Mouse (Mus musculus): ENCODE results near the gene Mast1.

Mast1 gene

DNA sequence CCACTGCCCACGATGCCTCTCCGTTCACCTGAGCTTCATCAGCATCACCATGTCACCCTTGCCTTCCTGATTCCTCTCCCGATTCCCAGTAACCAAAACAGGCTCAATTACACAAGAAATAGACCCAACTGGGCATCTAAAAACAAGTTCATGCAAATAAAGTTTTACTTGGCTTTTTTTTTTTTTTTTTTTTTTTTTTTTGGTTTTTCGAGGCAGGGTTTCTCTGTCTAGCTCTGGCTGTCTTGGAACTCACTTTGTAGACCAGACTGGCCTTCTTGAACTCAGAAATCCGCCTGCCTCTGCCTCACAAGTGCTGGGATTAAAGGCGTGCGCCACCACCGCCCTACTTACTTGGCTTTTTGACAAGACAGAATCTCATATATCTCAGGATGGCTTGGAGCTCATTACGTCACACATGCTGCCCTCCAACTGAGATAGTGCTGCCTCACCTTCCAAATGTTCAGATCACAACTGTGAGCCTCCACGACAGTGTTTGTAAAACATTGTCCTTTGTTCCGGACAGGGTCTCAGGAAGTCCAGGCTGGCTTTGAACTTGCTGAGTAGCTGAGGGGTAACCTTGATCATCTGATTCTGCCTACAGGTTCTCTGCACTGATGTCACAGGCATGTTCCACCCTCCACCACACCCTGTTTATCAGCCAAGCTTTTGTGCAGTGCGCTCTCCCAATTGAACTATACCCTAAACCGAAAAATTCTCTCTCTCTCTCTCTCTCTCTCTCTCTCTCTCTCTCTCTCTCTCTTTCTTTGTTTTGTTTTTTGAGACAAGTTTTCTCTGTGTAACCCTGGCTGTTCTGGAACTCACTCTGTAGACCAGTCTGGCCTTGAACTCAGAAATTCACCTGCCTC is 694 bp upstream of the Mast1 start:
- no peak for DNase-seq (ENCODE audit: low read depth)

DNA sequence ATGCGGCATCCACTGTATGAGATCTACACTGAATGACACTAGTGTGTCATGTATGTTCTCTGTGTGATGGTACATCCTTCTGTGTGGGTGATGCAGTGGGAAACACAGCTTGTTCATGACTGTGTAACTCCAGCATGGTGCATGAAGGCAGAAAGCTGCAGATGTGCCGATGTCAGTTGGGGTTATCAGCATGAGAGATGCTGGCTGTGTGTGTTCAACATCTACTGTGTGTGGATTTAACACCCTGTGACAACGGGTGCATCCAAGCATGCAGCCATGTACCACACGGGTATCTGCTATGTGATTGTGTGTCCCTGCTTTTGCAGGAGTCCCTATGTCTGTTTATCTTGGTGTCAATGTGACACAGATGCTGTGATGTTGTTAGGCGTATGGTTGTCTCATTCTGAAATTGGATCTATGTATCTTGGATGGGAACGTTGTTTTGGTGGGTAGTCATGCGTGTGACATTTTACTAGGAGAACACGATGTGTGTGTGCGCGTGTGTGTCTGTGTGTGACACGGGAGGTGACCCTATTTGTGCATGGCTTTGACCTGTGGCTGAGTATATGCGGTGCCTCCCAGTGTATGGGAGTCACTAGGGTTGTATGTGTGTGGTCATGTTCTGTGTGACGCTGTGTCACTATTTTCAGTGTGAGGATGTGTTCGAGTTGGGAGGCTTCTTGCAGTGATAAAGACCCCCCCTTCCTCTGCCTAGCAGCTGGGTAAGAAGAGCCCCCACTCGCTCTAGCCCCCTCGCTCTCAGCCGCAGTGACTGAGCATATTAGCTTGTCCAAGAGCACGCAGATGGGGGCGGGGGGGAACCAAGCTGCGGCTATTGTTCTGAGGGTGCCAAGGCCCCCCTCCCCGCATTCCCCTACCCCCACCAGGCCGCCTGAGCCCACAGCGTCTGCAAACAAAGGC is 858 bp downstream of the Mast1 start:
- DNase-seq (ENCODE audit: low read depth): peak; percentile 29

DNA sequence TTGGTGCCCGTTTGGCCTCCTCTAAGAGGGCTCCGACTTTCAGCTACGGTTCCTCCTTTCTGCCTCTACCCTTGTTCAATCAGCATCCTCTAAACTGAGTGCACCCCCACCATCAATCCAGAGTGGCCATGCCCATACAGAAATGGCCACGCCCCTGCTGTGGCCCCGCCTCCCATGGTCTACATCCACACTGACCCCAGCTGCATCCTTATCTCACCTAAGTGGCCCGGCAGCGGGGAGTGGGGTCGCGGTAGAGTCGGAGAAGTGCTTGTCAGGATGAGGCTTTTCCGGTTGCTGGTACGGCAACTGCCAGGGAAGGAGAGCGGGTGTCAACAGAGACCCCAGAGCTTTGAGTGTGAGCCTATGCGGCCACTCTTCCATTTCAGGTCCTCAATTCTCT is 1.7 kb downstream of the Mast1 start:
- DNase-seq (ENCODE audit: low read depth): peak; percentile 23

DNA sequence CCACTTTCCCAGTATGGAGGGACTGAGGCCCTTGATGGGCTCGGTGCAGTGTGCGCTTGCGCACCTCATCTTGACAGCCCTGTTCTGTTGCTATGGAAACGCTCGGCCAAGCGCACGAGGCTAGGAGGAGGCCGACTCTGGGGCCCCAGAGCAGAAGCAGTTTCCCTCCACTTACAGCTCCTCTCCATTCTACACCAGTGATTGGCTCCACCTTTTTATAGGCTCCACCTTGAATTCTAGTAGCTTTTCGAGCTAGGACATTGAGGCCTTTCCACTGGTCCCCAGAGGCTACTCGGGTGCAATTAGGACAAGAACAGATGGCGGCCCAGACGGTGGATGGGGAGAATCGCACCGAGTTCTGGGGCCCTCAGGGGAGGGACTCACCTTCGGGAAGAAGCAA is 2.3 kb downstream of the Mast1 start:
- peak; percentile 29 for DNase-seq (ENCODE audit: low read depth)

DNA sequence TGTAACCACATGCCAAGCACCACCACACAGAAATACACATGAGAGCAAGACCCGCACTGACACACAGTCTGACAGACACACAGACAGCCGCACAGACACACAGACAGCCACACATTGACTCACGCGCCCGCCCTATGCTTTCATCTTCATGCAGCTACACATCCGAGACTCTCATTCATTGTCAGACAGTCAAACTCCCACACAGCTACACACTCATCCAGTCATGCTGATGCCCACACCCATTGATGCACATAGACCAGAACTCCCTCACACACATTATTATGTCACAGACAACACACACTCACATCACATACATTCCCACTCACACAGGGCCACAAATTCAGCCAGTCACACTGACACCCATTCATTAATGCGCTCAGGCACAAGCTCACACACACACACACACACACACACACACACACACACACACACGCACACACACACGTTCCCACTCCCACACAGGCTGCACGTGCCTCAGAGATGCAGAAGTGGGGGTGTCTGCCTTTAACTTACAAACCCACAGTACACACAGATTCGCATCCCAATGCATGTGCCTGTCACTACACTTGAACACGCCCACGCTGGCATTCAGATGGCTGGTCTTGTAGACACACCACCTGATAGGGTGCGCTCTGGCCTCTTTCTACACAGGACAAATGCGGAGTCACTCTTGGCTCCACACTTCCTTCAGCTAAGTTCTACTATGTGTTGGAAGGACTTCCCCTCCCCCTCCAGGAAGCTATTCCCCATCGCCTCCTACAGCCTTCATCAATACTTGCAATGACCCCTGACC is 3.2 kb downstream of the Mast1 start:
- DNase-seq (ENCODE audit: low read depth): no peak

DNA sequence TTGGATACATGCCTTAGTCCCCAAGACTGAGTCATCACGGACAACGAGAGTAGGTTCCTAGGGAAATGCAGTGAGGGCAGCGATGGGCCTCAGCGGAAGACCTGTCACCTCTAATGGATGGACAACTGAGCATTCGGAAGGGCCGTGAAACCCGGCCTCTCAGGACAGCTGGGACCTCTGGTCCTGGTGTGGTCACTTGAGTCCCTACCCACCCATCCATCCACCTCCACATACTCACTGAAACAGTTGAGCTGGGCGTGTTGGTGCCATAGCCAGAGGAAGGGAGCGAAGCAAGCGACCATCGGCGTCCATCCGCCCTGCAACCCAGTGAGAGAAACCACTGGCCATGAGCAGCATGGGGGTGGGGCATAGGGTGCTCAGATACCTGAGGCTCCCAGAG is 6.6 kb downstream of the Mast1 start:
- no peak for DNase-seq (ENCODE audit: low read depth)

DNA sequence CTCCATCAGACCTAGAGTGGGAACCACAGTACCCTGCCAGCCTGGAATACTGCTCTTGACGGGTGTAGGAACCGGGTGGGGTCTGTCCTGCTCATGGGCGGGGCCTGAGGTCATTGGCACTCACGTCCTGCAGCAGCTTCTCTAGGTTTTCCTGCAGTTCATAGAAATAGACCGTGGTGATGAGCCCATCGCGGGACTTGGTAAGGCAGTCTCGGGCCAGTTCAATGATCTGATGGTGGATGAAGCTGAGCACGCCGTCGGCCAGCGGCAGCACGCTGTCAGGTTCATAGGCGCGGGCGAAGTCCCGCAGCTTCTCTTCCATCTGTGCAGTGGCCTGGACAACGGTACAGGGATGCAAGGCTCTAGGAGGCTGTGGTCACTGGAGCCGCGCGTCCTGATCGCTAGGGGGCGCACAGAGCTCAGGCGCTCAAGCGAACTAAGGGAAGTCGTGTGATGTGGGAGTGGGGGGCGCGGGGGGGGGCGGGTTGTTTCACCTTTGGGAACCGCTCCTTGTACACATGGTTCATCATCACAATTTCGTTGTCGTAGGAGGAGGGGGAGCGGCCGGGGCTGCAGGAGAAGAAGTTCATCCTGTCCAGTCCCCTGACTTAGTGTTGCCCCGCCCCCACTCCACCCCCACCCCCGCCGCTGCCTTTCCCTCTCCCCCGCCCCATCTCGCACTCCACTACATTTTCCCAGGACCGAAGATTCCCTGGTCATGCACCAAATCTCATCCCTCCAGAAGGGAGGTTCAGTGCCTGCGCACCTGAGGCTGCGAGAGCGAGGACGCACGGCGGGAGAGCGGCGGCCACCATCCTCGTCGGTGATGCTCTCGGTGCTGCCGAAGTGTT is 8.5 kb downstream of the Mast1 start:
- DNase-seq (ENCODE audit: low read depth): peak; percentile 77

DNA sequence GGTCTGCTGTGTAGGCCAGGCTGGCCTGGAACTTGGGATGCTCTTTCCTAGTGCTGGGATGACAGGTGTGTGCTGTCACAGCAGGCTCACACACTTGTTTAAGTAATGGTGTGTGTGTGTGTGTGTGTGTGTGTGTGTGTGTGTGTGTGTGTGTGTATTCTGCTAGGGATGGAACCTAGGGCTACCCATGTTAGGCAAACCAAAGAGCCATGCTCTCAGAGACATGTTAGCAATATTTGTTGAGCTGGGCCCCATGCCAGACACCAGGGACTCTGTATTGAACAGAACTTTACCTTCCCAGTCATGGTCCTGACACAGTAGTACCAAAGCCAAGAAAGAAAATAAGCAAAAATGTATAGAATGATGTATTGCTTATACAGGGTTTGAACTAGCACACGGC is 9.6 kb downstream of the Mast1 start:
- DNase-seq (ENCODE audit: low read depth): no peak

DNA sequence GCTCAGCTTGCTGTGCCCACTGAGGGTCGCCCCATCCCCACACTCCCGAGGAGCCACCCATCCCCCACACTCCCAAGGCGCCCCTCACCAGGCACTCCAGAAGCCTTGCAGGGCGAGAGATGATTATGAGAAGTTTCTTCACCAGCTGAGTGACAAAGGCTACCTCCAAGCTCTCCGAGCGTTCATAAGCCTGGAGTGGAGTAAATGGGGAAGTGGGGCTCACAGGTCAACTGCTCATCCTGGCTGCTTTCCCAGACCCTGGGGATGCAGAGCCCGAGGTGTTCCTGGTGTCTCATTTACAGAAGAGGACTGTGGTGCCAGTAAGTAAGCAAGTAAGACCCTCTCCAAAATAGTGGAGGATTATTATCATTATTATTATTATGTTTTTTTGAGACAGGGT is 11.6 kb downstream of the Mast1 start:
- DNase-seq (ENCODE audit: low read depth): no peak

DNA sequence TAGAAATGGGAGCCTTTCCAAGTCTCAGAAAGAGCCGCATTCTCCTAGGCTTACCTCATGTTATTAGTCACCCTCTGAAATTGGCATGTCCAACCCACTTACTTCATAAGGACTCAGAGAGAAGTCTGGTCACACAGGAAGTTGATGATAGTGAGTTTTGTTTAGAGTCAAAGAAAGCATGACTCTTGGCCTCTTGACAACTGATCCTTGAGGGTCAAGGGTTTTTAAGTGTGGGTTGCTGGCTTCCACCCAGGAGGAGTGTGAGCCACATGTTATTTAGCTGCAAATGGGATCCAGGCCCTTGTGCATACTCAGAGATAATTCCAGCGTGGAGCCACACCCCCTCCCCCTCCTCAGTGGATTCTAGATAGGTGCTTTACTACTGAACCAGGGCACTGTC is 15.6 kb downstream of the Mast1 start:
- DNase-seq (ENCODE audit: low read depth): no peak

DNA sequence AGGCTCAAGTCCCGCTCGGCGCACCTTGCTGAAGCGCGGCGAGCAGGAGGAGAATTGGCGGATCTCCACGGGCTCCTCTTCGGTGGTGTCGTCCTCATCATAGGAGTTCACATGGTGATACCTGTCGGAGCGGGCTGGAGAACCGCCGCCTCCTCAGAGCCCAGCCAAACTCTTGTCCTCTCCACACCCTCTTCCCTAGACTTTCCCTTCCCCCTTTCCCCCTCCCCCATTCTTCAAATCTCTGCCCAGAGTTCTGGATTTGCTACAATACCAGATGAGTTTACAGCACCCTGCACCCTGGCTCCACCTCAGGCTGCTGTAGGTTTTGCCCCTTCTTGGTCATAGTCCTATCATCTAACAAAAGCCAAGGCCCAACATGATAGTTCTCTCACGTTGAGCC is 18.5 kb downstream of the Mast1 start:
- DNase-seq (ENCODE audit: low read depth): no peak

DNA sequence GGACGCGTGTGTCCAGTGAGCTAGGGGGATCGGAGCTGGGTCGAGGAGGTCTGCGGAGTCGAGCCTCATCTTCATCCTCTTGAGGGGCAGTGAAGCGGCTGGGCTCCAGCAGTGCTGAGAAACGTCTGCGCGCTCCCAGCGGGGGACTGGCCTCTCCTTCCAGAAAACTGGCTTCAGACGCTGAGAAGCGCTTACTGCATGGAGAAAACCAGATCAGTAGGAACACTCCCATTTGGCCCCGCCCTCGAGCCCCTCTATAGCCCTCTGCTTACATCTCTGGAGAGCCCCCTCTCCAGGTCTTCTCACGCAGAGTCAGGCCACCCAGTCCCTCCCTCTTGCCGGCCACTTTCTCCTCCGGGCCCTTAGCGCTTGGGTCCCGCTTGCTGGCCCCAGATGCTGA is 19.4 kb downstream of the Mast1 start:
- DNase-seq (ENCODE audit: low read depth): no peak

DNA sequence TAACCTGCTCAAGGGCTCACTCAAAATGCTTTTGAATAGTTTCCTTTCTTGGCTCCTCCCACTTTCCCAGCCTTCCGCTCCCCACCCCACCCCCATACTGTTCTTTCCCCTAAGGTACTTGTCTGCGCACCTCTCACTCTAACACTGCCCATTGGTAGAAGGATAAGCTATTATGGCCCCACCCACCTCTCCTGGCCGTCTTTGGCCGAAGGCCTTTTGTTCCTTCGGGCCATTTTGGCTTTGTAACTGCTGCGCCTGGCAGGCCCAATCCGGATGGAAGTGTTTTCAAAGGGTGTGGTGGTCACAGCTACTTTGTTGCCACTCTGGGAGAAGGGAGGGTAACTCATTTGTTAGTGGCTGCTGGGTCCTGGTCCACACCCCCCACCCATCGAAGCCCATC is 21.9 kb downstream of the Mast1 start:
- no peak for DNase-seq (ENCODE audit: low read depth)

DNA sequence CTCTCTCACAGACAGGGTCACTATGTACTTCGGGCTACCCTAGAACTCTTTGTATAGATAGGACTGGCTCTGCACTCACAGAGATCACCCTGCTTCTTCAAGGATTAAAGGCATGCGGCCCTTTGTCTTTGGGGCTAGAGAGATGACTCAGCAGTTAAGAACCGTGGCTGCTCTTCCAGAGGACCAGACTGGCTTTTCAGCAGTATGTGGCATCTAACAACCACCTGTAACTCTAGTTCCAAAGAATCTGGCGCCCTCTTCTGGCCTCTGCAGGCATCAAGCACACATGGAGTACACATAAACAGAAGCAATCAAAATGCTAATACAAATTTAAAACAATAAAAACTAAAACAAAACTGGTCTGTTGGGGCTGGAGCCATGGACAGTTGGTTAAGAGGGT is 23.2 kb downstream of the Mast1 start:
- DNase-seq (ENCODE audit: low read depth): peak; percentile 76

DNA sequence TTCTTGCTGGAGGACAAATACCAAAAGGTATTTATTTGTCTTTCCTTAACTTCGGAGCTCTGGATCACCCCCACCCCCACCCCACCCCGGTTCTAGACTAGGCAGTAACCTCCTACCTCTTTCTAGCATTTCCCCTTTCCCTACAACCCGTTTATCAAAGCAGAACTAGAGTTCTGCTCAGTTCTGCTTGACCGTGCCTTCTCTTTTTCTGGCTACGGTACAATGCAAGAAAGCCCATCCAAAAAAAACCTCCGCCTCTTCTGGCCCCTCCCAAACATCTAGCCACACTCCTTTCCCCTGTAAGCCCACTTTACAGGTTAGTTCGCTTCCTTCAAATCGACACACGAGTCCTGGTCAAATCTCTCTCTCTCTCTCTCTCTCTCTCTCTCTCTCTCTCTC is 23.7 kb downstream of the Mast1 start:
- no peak for DNase-seq (ENCODE audit: low read depth)

DNA sequence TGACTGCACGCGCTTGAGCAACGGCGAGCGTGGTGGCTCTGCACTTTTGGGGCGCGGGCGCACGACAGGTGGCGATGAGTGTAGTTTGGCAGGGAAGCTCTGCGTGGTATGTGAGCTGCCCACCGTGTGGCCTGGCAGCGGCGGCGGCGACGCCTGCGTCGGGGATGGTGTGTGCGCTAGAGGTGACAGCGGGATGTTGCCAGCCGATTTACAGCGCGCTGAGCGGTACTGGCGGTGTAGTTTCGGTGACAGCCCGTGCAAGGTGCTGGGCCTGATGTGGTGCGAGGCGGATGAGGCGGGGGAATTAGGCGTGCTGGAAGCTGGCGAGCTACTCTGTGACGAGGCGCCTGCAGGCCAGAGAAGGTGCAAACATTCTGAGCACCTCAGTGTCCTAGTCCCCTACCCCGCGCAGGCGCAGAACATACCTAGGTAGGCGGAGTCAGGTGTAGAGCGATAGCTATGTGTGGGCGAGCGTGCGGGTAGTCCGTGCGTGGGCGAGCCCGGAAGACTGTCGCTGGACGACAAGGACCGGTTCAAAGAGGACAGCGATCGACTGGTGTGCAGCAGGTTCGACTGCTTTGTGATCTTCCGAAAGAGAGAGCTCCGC is 24.2 kb downstream of the Mast1 start:
- peak; percentile 93 for DNase-seq (ENCODE audit: low read depth)

DNA sequence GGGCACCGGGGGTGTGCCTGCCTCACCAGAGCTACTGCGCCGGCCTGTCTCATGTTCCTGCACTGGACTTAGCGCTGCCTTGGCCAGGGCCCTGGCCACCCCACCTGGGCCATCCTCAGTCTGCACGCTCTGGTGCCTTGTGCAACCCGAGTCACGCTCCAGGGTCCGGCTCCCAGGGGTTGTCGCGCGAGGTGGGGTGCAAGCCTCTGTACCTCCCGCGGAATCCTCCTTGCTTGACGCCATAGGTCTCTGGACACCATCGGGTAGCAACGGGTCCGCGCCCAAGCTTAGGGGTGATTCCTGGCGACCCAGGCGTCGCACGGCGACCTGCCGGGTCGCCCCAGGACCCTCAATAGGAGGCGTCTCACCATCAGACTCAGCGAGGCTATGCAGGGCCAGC is 24.8 kb downstream of the Mast1 start:
- DNase-seq (ENCODE audit: low read depth): no peak

DNA sequence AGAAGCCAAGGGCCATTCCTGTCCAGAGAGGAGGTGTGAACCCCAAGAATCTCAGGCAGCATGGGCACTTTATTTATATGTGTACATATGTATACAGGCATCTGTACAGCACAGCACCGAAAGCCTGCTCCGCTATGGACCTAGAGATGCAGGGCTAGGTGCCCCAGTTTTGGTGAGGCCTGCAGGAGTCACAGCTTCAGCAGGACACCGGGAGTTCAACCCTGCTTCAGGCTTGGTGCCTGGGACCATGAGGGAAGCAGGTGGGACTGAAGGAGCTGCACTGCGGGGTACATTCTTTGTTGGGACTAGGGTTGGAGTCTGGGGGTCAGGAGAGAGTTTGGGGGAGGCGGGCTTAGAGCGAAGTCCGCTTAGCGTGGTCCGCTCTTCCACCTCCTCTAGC is 25.3 kb downstream of the Mast1 start:
- no peak for DNase-seq (ENCODE audit: low read depth)

DNA sequence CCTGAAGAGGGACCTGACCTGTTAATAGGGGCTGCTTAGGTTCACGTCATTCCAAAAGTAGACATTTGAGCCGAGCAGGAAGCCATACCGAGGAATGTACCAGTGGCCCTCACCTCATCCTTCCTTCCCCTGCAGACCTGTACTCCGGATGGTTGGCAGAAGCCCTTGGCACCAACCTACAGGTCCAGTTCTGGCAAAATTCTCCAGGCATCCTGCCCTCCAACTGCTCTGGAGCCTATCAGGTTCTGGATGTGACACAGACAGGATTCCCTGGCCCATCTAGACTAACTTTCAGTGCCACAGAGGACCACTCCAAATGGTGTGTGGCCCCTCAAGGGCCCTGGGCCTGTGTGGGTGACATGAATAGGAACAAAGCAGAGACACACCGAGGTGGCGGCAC is 26.6 kb downstream of the Mast1 start:
- DNase-seq (ENCODE audit: low read depth): no peak

DNA sequence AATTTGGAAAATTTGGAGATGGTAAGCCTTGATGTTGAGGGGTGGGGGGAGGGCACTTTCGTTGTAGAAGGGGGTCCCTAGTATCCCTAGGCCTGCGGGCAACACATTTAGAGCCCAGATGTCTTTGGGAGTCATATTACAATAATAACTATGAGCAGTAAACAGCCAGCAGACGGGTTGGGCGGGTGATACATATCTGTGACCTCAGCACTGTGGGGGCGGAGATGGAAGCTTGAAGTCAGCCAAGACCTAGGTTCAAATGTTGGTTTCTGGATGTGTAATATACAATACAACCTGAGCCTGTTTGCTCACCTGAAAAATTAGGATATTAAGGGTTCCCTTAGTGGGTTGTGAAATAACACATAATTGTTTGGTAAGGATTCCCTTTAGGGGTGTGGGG is 27.2 kb downstream of the Mast1 start:
- DNase-seq (ENCODE audit: low read depth): no peak

DNA sequence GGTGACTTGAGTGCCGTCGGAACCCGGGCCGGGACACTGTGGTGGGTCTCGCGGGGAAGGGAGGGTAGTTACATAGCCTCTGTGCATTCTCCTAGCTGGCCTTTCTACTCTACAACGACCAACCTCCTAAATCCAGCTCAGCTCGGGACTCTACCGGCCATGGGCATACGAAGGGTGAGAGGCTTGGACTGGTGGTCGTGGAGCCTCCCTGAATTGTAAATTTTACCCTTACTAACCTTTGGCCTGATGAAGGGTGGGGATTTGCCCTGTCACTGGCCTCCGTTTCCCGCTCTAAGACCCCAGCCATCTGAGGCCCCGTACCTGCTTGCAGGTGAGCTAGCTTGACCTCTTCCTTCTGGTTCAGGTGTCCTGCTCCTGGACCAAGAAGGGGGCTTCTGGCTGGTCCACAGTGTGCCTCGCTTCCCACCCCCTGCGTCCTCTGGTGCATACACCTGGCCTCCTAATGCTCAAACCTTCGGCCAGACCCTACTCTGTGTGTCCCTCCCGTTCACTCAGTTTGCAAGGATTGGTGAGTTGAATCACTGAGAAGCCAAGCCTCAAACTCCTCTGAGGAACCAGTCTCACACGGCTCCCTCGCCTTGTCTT is 27.9 kb downstream of the Mast1 start:
- no peak for DNase-seq (ENCODE audit: low read depth)

All from naive thymus-derived CD4-positive, alpha-beta T cell, adult 2 months (primary cell).